Mouse (Mus musculus): ENCODE results near the gene Hps3. TPM values are rescaled to one million over a fixed set of nuclear protein-coding genes. Genes with fewer than 3 reads are reported as not detected.

Hps3 gene
- 19.3 TPM for polyA plus RNA-seq (2014; fragmentation: Illumina TruSeq; extraction: RNeasy Lipid Tissue Mini Kit (QIAGEN cat#74804); ENCODE audit: low read depth, low replicate concordance)

DNA sequence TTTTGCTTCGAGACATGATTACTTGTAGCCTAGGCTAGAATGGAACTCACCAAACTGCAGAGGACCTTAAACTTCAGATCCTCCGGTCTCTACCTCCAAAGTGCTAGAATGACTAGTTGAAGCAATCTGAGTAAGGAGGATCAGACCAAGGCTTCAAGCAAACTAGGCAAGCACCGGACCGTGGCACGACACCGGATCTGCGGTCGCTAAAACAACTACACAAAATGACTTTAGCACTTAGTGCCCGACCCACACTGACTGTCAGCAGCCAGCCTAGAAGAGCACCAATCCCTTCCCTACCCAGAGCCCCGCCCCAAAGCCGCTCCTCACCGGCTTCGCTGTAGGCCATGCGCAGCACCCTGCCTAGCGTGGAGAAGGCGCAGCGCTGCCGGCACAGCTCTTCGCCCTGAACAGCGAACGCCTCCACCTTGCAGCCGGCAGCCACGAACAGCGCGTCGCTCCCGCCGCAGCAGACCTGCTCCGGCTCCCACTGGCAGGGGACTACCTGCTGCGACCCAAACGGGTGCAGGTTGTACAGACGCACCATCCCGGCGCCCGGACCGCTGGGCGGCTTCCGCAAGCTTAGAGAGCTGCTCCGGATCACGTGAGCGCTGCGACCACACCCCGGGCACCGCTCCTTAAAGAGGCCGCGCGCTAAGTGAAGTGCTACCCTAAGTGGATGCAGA lies at the start of gene Hps3:
Hps3 (minus strand) TSS at position 597 of the 686 bp plus-strand sequence.

DNA sequence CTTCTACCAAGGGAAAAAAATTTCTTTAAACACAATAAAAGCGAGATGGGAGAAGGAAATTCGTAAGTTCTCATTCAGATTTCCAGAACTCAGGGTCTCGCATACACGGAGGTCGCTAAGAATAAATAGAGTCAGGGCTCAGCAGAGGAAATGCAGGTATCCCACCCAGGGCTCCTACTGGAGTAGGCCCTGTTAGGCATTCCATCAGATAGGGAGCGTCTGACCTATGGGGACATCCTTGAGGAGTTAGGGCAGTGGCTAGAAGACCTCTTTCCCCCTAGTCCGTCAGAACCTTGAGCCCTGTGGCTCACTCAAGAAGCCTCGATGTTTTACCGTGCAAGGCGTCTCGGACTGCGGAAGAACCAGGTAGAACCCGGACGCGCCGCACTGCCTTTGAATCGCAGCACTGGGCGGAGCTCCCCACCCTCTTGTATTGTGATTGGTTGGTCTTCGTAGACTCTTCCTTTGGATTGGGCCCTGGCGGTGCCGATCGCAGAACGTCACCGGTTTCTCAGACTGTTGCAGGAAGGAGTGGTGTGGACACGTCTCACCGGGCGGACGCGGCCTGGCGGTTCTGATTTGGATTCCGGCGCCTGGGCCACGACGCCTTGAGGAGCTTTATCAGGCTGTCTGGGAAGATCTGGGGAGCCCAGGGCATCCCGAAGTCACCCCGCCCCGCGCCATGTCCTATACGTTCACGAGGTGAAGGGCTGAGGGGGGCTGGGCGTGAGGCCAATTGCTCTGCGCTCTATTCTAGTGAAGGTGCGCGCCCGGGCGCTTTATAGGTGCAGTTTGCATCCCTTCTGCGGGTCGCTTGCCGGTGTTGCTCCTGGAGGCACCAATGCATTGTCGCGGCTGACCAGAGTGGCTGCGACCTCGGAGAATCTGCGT lies 22.4 kb upstream of the Hps3 start, which contains the start of gene Hltf:
Hltf (plus strand) TSS at position 506 of the 891 bp plus-strand sequence.

DNA sequence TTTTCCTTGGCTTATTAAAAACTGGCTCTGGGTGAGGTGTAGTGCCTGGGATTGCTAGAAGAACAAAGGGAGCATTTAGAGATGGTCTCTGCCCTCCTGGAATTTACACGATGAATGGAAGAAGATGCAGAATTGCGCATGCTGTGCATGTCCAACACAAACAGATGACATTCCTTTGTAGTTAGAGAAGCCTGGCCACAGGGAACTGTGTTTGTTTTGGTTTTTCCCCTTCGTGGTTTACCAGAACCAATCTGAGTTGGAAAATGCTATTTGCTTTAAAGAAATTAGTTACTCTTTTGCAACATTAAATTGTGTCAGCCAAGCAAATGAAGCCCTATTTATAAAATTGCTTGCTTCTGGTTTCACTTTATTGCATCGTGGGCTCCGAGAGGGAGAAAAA lies 78.2 kb downstream of the Hps3 start, which contains the start of gene Cp:
Cp (plus strand) TSS at position 170 of the 400 bp plus-strand sequence.

Other genes with a start within 250 kb of the Hps3 start
- gene Cp, start 78.3 kb downstream of the Hps3 start, polyA plus RNA-seq (2014; fragmentation: Illumina TruSeq; extraction: RNeasy Lipid Tissue Mini Kit (QIAGEN cat#74804); ENCODE audit: low read depth, low replicate concordance) = 165 TPM
- gene Hltf, start 22.5 kb upstream of the Hps3 start, polyA plus RNA-seq (2014; fragmentation: Illumina TruSeq; extraction: RNeasy Lipid Tissue Mini Kit (QIAGEN cat#74804); ENCODE audit: low read depth, low replicate concordance) = 19.1 TPM
- gene Gyg, start 120.0 kb upstream of the Hps3 start, polyA plus RNA-seq (2014; fragmentation: Illumina TruSeq; extraction: RNeasy Lipid Tissue Mini Kit (QIAGEN cat#74804); ENCODE audit: low read depth, low replicate concordance) = 50.4 TPM
- 4.3 TPM for gene Cpa3, start 206.9 kb upstream of the Hps3 start, polyA plus RNA-seq (2014; fragmentation: Illumina TruSeq; extraction: RNeasy Lipid Tissue Mini Kit (QIAGEN cat#74804); ENCODE audit: low read depth, low replicate concordance)
- 0.41 TPM for gene Cpb1, start 240.4 kb upstream of the Hps3 start, polyA plus RNA-seq (2014; fragmentation: Illumina TruSeq; extraction: RNeasy Lipid Tissue Mini Kit (QIAGEN cat#74804); ENCODE audit: low read depth, low replicate concordance)

Measured in adipose tissue, adult 10 weeks (tissue).